Mouse (Mus musculus) limb, embryonic 14.5 days (tissue): ENCODE results near the gene Lhpp. TPM values are rescaled to one million over a fixed set of nuclear protein-coding genes. Genes with fewer than 3 reads are reported as not detected.

ENCODE experiments used
- ATAC-seq: fragments of 200-750 bp; cut with Nextera tagmentation; 2 replicates; pipeline ENCODE4 v1.8.0; 2017; ENCODE audit warnings: low read depth, moderate number of reproducible peaks, moderate TSS enrichment; ENCODE audit not compliant: low FRiP score
- DNase-seq: peaks from one replicate; pipeline ENCODE4 v3.0.0-alpha.2; 2015; ENCODE audit warnings: low spot score
- H3K27ac ChIP-seq: fragments of 300-500 bp; sonication (generic); replicated peaks from 2 replicates; pipeline ENCODE4 v1.5.1; 2014; ENCODE audit warnings: low read depth, mild to moderate bottlenecking, low read length, moderate library complexity, mixed read lengths
- H3K27me3 ChIP-seq: fragments of 300-500 bp; sonication (generic); 2 replicates; pipeline ENCODE4 v1.6.1; 2014; ENCODE audit warnings: low read length, mixed read lengths; ENCODE audit not compliant: control insufficient read depth, insufficient read depth
- H3K36me3 ChIP-seq: fragments of 300-500 bp; sonication (generic); 2 replicates; pipeline ENCODE4 v1.6.1; 2014; ENCODE audit warnings: mild to moderate bottlenecking, low read length, moderate library complexity, mixed read lengths; ENCODE audit not compliant: control insufficient read depth, insufficient read depth
- H3K4me1 ChIP-seq: fragments of 300-500 bp; sonication (generic); 2 replicates; pipeline ENCODE4 v1.6.1; 2014; ENCODE audit warnings: antibody characterized with exemption, low read length, mixed read lengths; ENCODE audit not compliant: control insufficient read depth, insufficient read depth
- H3K4me2 ChIP-seq: fragments of 300-500 bp; sonication (generic); replicated peaks from 2 replicates; pipeline ENCODE4 v1.6.1; 2014; ENCODE audit warnings: low read depth, mild to moderate bottlenecking, low read length, moderate library complexity; ENCODE audit not compliant: severe bottlenecking
- H3K4me3 ChIP-seq: fragments of 300-500 bp; sonication (generic); replicated peaks from 2 replicates; pipeline ENCODE4 v1.5.1; 2014; ENCODE audit warnings: low read length
- H3K9ac ChIP-seq: fragments of 300-500 bp; sonication (generic); 2 replicates; pipeline ENCODE4 v1.6.1; 2014; ENCODE audit warnings: mild to moderate bottlenecking, low read depth, low read length, moderate library complexity; ENCODE audit not compliant: severe bottlenecking
- H3K9me3 ChIP-seq: fragments of 300-500 bp; sonication (generic); 2 replicates; pipeline ENCODE4 v1.6.1; 2016; ENCODE audit warnings: low read length; ENCODE audit not compliant: control insufficient read depth
- POLR2A ChIP-seq: fragments of 200-500 bp; IDR thresholded peaks from 2 replicates; pipeline ENCODE4 v1.8.0; 2012; ENCODE audit warnings: inconsistent platforms, mild to moderate bottlenecking, moderate library complexity, borderline replicate concordance; ENCODE audit not compliant: insufficient read depth, insufficient read length; ENCODE audit errors: extremely low read depth
- WGBS: fragments of 180-500 bp; shearing (Covaris S2); extraction: QIAGEN DNeasy Blood & Tissue Kit; methylation state at CpG from one replicate; pipeline ENCODE4 v1.1.7; 2014; 5-methylcytosine and 5-hydroxymethylcytosine counted together
- polyA plus RNA-seq, 2 experiments: library from polyadenylated mRNA; depleted of rRNA in 1 of 2; stranded (reverse) in 1 of 2; unstranded in 1 of 2; fragments of >200 nt; fragmentation: Nextera tagmentation in 1 of 2; extraction: Ambion mirVana in 1 of 2; gene quantifications; 2 replicates each; pipeline versions ENCODE4 v1.2.1 to v1.2.3; 2012 to 2014

Lhpp gene
- polyA plus RNA-seq, 2 experiments: 20.9 to 22.5 TPM

DNA sequence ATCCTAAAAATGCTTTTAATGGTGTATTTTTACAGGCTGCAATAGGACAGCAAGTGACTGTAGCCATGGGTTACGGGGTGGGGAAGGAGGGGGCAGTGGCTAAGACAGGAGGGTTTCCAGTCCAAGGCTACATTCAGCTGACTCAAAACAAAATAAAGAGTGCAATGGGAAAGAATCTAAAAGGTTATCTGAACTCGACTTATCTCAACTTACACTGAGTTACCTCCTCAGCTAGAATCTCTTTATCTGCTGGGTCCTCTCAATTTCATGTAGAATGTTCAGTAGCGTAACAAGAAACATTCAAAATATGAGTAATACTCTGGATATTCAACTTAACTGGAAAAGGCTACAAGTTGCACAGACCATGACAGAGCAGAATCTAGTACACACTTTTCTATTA, 37.7 kb upstream of the Lhpp start:
- peaks cover 27% of the 10 kb centered on the region for H3K4me1 ChIP-seq
- 79% methylated on average over 3 of the region's 3 CpGs for WGBS
- 0 out of 2 replicates have a peak overlapping the region, but pooled peaks have one; percentile 56 for H3K27ac ChIP-seq

GRCm38 (mm10) chr7:132573205-132573604, 37.2 kb upstream of the Lhpp start:
- no peak for TF ChIP-seq POLR2A
- peak; percentile 37 for DNase-seq

More for the DNA sequence above, 37.7 kb upstream of the Lhpp start:
- ATAC-seq: no peak
- TF ChIP-seq POLR2A: no peak
- no peak for DNase-seq
- Histone ChIP-seq H3K36me3 (peaks cover 20% of the 10 kb centered on the region), H3K9ac (no peak overlapping the region), H3K4me3 (no peak overlapping the region), H3K4me2 (peak overlapping the region; percentile 31; the same call in 1 of the 2 replicates), H3K9me3 (no peaks in the 10 kb centered on the region), H3K27me3 (no peaks in the 10 kb centered on the region)

DNA sequence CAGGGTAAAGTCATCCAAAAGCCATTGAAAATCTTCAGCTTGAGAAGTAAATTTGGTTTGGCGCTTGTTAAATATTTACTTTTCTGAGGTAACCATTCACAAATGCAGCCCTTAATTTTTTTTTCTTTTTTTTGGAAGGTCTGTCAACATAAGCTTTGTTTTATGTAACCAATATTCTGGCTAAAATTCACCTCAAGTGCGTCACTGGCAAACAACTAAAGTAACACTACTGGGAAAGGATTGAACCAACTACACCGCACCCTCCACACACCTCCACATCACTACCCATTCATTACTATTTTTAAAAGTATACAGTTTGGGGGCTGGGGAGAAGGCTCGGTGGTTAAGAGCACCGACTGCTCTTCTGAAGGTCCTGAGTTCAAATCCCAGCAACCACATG, 35.8 kb upstream of the Lhpp start:
- Histone ChIP-seq H3K9ac (no peak overlapping the region), H3K27me3 (no peaks in the 10 kb centered on the region), H3K4me1 (peaks cover 27% of the 10 kb centered on the region), H3K36me3 (peaks cover under 1% of the 10 kb centered on the region), H3K4me2 (peak overlapping the region; percentile 51; the same call in 1 of the 2 replicates), H3K27ac (no peak overlapping the region), H3K4me3 (peak overlapping the region; percentile 69; the same call in 1 of the 2 replicates), H3K9me3 (no peaks in the 10 kb centered on the region)
- no peak for DNase-seq
- no peak for TF ChIP-seq POLR2A
- WGBS: 81% methylated on average over 5 of the region's 5 CpGs
- no peak for ATAC-seq

More at GRCm38 (mm10) chr7:132573205-132573604, 37.2 kb upstream of the Lhpp start:
- Histone ChIP-seq H3K4me1 (peaks cover 27% of the 10 kb centered on the region), H3K4me3 (no peak overlapping the region), H3K27ac (0 out of 2 replicates have a peak overlapping the region, but pooled peaks have one; percentile 56), H3K36me3 (peaks cover 15% of the 10 kb centered on the region), H3K4me2 (peak overlapping the region; percentile 31), H3K27me3 (no peaks in the 10 kb centered on the region), H3K9me3 (no peaks in the 10 kb centered on the region), H3K9ac (no peak overlapping the region)
- no peak for ATAC-seq
- 53% methylated on average over 6 of the region's 6 CpGs for WGBS

DNA sequence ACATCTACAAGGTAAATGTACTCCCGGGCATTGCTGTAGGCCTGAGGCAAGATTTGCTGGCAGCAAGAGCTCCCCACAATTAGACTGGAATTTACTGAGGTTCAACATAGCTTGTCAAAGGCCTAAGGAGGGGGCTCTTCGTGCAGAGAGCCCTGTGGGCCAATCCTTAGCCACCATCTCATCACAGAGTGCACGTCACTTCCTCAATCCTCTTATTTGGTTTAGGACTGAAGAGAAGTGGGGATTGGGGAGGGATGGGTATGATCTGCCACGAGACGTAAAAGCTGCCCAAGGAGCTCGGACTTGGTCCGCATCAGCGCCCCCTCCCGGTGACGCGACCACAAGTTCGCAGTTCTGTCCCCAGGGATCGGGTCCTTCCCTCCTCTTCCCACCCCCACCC, 34.8 kb upstream of the Lhpp start:
- Histone ChIP-seq H3K9ac (peak overlapping the region; percentile 78), H3K4me2 (peak overlapping the region; percentile 51), H3K27me3 (no peaks in the 10 kb centered on the region), H3K9me3 (no peaks in the 10 kb centered on the region), H3K27ac (peak overlapping the region; percentile 97), H3K36me3 (no peaks in the 10 kb centered on the region), H3K4me3 (peak overlapping the region; percentile 69), H3K4me1 (peaks cover 27% of the 10 kb centered on the region)
- no peak for TF ChIP-seq POLR2A
- ATAC-seq: peak; percentile 81
- peak; percentile 91 for DNase-seq
- WGBS: 2% methylated on average over 13 of the region's 13 CpGs

DNA sequence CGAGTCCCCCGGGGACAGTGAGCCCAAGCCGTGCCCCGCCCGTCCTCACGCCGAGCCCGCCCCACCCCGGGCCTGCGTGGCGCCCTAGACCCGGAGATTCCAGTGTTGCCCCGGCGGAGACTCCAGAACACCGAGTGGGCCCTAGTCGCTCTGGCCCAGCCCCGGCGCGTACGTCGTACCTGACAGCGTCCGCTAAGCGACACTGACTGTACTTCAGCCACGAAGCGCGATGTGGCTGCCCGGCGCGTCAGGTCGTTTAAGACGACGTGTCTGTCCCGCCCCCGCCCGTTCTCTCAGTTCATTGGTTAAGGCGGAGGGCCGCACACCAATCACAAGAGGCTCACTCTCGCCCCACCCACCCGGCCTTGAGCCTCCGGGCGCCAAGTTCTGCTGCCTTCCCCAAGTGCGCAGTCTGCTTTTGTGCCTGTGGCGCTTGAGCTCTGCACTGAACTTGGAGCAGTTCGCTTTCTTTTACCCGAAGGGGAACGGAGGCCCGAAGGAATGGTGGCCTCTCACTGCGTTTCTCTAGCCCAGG, 34.3 kb upstream of the Lhpp start, which contains the start of gene Oat:
TSS of gene Oat (minus strand) at position 283 of the 535 bp plus-strand sequence.
- peak; percentile 94 for TF ChIP-seq POLR2A
- Histone ChIP-seq H3K4me3 (peak within 1 kb of the TSS; percentile 69), H3K4me1 (peaks cover 27% of the 10 kb centered on the region), H3K27ac (peak within 1 kb of the TSS; percentile 97), H3K9me3 (no peaks in the 10 kb centered on the region), H3K9ac (peak within 1 kb of the TSS; percentile 78), H3K36me3 (no peaks in the 10 kb centered on the region), H3K27me3 (no peaks in the 10 kb centered on the region), H3K4me2 (peak within 1 kb of the TSS; percentile 51)
- WGBS: 1% methylated on average over 45 of the region's 49 CpGs
- peak; percentile 96 for ATAC-seq
- DNase-seq: peak; percentile 98
